Mouse (Mus musculus) thymus, adult 2 months (tissue): ENCODE measurements at regions not wholly inside any gene's neighbourhood (a gene's known extent, or its start where the extent isn't known, plus 50 kb on each side); places are given as distances from the start of the nearest gene placed in this dataset.

Experiments used
- DNase-seq: peaks from one replicate; pipeline ENCODE4 v3.0.0; 2021
- H3K27ac ChIP-seq: fragments of 200-500 bp; 2 replicates; pipeline ENCODE4 v1.5.1; 2012; ENCODE audit warnings: low read length, control low read depth; ENCODE audit not compliant: control insufficient read depth, insufficient read depth
- H3K27me3 ChIP-seq: fragments of 200-500 bp; 2 replicates; pipeline ENCODE4 v1.6.1; 2012; ENCODE audit warnings: mild to moderate bottlenecking, low read length, moderate library complexity, mixed read lengths; ENCODE audit not compliant: control insufficient read depth, insufficient read depth
- H3K36me3 ChIP-seq: fragments of 200-500 bp; 2 replicates; pipeline ENCODE4 v1.6.1; 2012; ENCODE audit warnings: mild to moderate bottlenecking, low read length, moderate library complexity; ENCODE audit not compliant: control insufficient read depth, insufficient read depth
- H3K4me1 ChIP-seq: fragments of 200-500 bp; replicated peaks from 2 replicates; pipeline ENCODE4 v1.6.1; 2012; ENCODE audit warnings: low read length; ENCODE audit not compliant: control insufficient read depth, insufficient read depth
- H3K4me3 ChIP-seq: fragments of 200-500 bp; 2 replicates; pipeline ENCODE4 v1.5.1; 2012; ENCODE audit warnings: mild to moderate bottlenecking, low read length, control low read depth, moderate library complexity; ENCODE audit not compliant: control insufficient read depth, insufficient read depth
- CTCF ChIP-seq: fragments of 200-500 bp; IDR thresholded peaks from 2 replicates; pipeline ENCODE4 v1.5.1; 2012; ENCODE audit warnings: mild to moderate bottlenecking, control low read depth, low read length, moderate library complexity, borderline replicate concordance; ENCODE audit not compliant: control insufficient read depth, poor library complexity, insufficient read depth; ENCODE audit errors: extremely low read depth
- POLR2A ChIP-seq: fragments of 200-500 bp; IDR thresholded peaks from 2 replicates; pipeline ENCODE4 v1.6.1; 2012; ENCODE audit warnings: mild to moderate bottlenecking, low read length, control low read depth, moderate library complexity; ENCODE audit not compliant: control insufficient read depth, poor library complexity, insufficient read depth; ENCODE audit errors: extremely low read depth
- WGBS: fragments of 180-500 bp; shearing (Covaris S2); methylation state at CpG from one replicate; pipeline ENCODE4 v1.1.7; 2018; 5-methylcytosine and 5-hydroxymethylcytosine counted together

DNA sequence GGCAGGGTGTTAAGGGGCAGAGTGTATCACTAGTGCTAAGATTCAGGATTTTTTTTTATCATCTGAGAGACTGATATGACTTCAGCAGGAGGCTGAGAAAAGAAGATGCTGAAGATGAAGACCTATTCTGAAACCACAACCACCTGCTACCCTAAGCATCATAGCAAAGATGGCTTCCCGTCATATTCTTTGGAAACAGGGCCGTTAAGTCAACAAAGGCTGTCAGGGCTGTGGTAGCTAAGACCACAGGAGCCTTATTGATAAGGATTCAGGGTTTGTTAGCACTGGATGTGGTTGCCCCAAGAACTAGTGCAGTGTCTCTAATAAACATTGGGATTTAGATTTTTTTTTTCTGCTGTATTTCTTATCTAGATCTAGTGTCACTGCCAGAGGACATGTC is 56.7 kb upstream of the Rasgrp1 start:
- Histone ChIP-seq H3K27ac (peak overlapping the region; percentile 94), H3K4me3 (no peak overlapping the region), H3K27me3 (no peaks in the 10 kb centered on the region), H3K36me3 (no peaks in the 10 kb centered on the region), H3K4me1 (peaks cover 12% of the 10 kb centered on the region)
- DNase-seq: peak; percentile 50
- 10% methylated on average over 2 of the region's 2 CpGs for WGBS
- TF ChIP-seq POLR2A (no peak), CTCF (no peak)

DNA sequence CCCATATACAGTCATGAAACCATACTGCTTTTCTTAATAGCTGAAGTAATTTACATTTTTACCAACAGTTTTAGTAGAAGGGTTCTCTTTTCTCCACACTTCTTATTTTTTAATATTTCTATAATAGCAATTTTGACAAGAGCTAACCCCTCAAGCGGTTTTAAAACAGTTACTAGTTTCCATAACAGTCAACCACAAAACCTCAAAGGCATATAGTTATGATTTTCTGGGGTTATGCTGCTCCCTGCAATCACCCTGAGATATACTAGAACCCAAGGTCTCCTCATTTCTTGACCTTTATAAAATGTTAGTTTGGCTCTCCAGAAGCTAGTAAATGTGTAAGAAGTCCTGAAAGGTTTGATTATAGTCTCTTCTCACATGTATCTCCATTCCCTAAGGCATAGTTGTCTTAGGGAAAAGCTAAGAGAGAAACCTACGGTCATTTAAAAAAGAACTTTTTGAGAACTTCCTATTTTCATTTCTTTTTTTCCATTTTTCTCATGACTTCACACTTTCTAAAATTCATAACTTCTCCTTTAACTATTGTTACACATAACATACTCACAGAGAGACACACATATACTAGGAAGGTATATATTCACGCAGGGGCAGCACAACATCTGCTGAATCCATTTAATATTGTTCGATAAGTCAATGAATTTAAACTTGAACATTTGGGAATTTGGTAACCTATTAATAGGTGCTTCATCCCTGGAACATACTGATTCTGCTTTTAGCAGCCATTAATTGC is 60.8 kb upstream of the Rasgrp1 start:
- H3K27me3 ChIP-seq: no peaks in the 10 kb centered on the region
- H3K4me3 ChIP-seq: no peak overlapping the region
- TF ChIP-seq POLR2A: no peak
- TF ChIP-seq CTCF: no peak
- H3K36me3 ChIP-seq: no peaks in the 10 kb centered on the region
- H3K27ac ChIP-seq: no peak overlapping the region
- peaks cover 16% of the 10 kb centered on the region for H3K4me1 ChIP-seq
- WGBS: 54% methylated on average over 4 of the region's 4 CpGs
- DNase-seq: no peak

DNA sequence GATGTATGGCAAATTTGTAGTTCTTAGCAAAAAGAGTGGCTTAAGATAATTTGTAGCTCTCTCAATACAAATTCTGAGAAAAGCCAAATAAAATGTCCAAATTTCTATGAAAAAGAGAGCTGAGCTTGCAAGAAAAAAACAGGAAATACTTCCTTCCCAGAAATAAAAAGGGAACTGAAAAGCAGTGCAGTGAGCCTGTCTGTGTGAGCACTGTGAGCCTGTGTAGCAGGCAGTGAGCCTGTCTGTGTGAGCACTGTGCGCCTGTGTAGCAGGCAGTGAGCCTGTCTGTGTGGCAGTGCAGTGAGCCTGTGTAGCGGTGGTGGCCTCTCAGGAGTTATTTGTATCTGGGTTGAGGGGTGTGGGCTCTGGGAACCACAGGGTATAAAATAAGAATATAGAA is 62.7 kb upstream of the Rasgrp1 start:
- H3K36me3 ChIP-seq: no peaks in the 10 kb centered on the region
- H3K4me1 ChIP-seq: peaks cover 12% of the 10 kb centered on the region
- H3K27ac ChIP-seq: peak overlapping the region; percentile 39; the same call in 1 of the 2 replicates
- peak; percentile 65 for DNase-seq
- TF ChIP-seq CTCF: no peak
- no peak for TF ChIP-seq POLR2A
- no peak overlapping the region for H3K4me3 ChIP-seq
- no peaks in the 10 kb centered on the region for H3K27me3 ChIP-seq
- 13% methylated on average over 2 of the region's 2 CpGs for WGBS

DNA sequence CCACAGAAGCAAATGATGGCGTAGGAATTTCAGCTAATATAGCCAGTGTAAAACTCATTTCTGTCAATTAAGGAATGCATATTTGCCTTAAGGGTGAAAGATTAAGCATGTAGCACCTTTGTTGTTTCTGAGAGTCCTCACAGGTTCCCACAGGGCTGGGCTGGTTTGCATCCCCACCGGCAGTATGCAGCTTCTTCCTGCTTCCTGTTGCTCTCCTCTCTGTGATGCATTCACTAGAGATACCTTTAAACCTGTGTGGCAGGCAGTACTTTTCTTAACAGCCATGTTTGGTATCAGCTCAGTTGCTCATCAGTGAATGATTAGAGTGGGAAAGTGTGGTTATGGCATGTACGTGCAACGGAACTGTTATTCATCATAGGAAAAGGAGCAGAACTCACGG is 65.4 kb upstream of the Rasgrp1 start:
- WGBS: 76% methylated on average over 5 of the region's 5 CpGs

DNA sequence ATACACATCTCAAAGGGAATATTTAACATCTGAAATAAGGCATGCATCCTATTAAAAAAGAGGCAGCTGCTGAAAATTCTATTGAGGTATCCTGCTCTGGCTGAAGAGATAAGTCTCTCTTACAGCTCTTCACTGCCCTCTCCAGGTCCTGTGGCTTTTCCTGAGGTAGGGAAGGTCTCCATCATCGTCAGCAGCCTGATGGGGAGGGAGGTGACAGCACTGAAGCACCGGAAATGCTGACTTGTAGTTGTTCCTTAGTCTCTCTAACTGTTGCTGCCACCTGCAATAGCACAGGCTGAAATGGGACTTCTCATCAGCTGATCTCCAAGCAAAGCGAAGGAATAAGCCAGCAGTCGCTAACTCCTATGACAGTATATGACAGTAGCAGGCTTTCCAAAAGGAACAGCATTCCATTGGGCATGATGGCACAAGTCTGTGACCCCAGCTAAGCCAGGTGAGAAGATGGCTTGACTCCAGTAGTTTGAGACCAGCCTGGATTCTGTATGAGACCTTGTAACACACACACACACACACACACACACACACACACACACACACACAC is 69.3 kb upstream of the Rasgrp1 start:
- 0% methylated on average over 4 of the region's 4 CpGs for WGBS
- peak overlapping the region; percentile 98 for H3K27ac ChIP-seq
- no peaks in the 10 kb centered on the region for H3K36me3 ChIP-seq
- no peaks in the 10 kb centered on the region for H3K27me3 ChIP-seq
- peak; percentile 70 for DNase-seq
- peak overlapping the region; percentile 10; the same call in 1 of the 2 replicates for H3K4me3 ChIP-seq
- TF ChIP-seq CTCF (no peak), POLR2A (no peak)
- H3K4me1 ChIP-seq: peaks cover 22% of the 10 kb centered on the region

More for the DNA sequence above, 65.4 kb upstream of the Rasgrp1 start:
- H3K4me3 ChIP-seq: no peak overlapping the region
- TF ChIP-seq CTCF (no peak), POLR2A (no peak)
- H3K27me3 ChIP-seq: no peaks in the 10 kb centered on the region
- no peaks in the 10 kb centered on the region for H3K36me3 ChIP-seq
- H3K27ac ChIP-seq: peak overlapping the region; percentile 8
- peaks cover 19% of the 10 kb centered on the region for H3K4me1 ChIP-seq
- peak; percentile 61 for DNase-seq

DNA sequence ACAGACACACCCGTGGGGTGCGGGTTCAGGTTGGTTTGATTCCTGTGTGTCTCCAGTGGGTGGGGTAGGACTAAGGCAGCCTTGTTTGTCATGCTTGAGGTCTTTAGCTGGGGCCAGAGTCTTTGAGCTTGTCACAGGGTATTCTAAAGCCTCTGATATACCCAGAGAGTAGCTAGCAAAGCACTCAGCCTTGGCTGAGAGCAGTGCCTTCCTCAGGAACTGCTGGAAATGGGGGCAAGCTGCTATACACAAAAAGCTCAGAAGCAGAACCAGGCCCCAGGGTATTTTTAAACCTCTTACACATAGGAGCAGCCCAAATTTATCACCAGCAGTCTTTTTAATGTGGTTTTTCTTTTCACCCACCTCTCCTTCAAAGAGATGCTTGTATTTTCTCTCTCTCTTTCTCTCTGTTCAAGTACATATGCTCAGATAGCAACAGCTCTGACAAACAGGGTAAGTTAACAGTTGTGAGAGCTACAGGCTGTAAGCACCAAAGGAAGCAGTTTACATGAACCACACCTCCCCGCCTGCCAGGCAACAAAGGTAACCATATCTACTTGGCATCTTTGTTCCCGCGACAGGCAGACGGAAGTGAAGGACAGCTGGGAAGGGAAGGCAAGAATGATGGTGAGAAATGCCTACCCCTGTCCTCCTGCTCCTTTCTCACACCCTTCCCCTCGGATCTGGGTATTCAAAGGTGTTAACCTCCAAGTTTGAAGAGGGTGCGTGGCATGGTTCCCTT is 74.6 kb upstream of the Rasgrp1 start:
- TF ChIP-seq CTCF (no peak), POLR2A (no peak)
- DNase-seq: peak; percentile 76
- 13% methylated on average over 8 of the region's 8 CpGs for WGBS
- no peaks in the 10 kb centered on the region for H3K36me3 ChIP-seq
- H3K4me1 ChIP-seq: peaks cover 39% of the 10 kb centered on the region
- H3K4me3 ChIP-seq: peak overlapping the region; percentile 36
- H3K27me3 ChIP-seq: no peaks in the 10 kb centered on the region
- peak overlapping the region; percentile 96 for H3K27ac ChIP-seq
